Mouse (Mus musculus) brain, embryonic 14.5 days (tissue): ENCODE measurements around the gene 9230112D13Rik.

Source experiments
- CTCF ChIP-seq: fragments of 200-500 bp; IDR thresholded peaks from 2 replicates; pipeline ENCODE4 v1.5.1; 2012; ENCODE audit warnings: inconsistent platforms, mild to moderate bottlenecking, moderate library complexity, borderline replicate concordance; ENCODE audit not compliant: insufficient read depth, insufficient read length; ENCODE audit errors: extremely low read depth
- POLR2A ChIP-seq: fragments of 200-500 bp; IDR thresholded peaks from 2 replicates; pipeline ENCODE4 v1.6.1; 2012; ENCODE audit warnings: mild to moderate bottlenecking, inconsistent platforms, borderline replicate concordance; ENCODE audit not compliant: poor library complexity, insufficient read depth, insufficient read length, severe bottlenecking; ENCODE audit errors: extremely low read depth

- TF ChIP-seq CTCF (peak; percentile 86), POLR2A (peak; percentile 6; the same call in 1 of the 2 replicates)
These were observed 26.5 kb upstream of the 9230112D13Rik start for GRCm38 (mm10) chr14:34549004-34549671.
